Mouse (Mus musculus) midbrain, embryonic 11.5 days (tissue): ENCODE measurements around the gene Nprl3. TPM values are rescaled to one million over a fixed set of nuclear protein-coding genes. Genes with fewer than 3 reads are reported as not detected.
A peak's percentile ranks its signal among the peaks of the same experiment; 100 is the strongest.

Source experiments
- ATAC-seq: fragments of 200-750 bp; cut with Nextera tagmentation; 2 replicates; pipeline ENCODE4 v1.8.0; 2017; ENCODE audit warnings: moderate TSS enrichment, moderate library complexity; ENCODE audit not compliant: low FRiP score
- DNase-seq: peaks from one replicate; pipeline ENCODE4 v3.0.0; 2015; ENCODE audit warnings: low spot score; ENCODE audit errors: missing footprints
- H3K27ac ChIP-seq: fragments of 300-500 bp; sonication (generic); 2 replicates; pipeline ENCODE4 v1.5.1; 2014; ENCODE audit warnings: low read depth, low read length
- H3K27me3 ChIP-seq: fragments of 300-500 bp; sonication (generic); 2 replicates; pipeline ENCODE4 v1.6.1; 2014; ENCODE audit warnings: mild to moderate bottlenecking, low read length, moderate library complexity, mixed read lengths; ENCODE audit not compliant: control insufficient read depth, insufficient read depth
- H3K36me3 ChIP-seq: fragments of 300-500 bp; sonication (generic); 2 replicates; pipeline ENCODE4 v1.6.1; 2014; ENCODE audit warnings: mild to moderate bottlenecking, low read length, moderate library complexity, mixed read lengths; ENCODE audit not compliant: control insufficient read depth, insufficient read depth
- H3K4me1 ChIP-seq: fragments of 300-500 bp; sonication (generic); 2 replicates; pipeline ENCODE4 v1.6.1; 2014; ENCODE audit warnings: low read length; ENCODE audit not compliant: control insufficient read depth, insufficient read depth
- H3K4me2 ChIP-seq: fragments of 300-500 bp; sonication (generic); 2 replicates; pipeline ENCODE4 v1.6.1; 2014; ENCODE audit warnings: mild to moderate bottlenecking, moderate library complexity
- H3K4me3 ChIP-seq: fragments of 300-500 bp; sonication (generic); 2 replicates; pipeline ENCODE4 v1.5.1; 2014; ENCODE audit warnings: low read depth, low read length
- H3K9ac ChIP-seq: fragments of 300-500 bp; sonication (generic); 2 replicates; pipeline ENCODE4 v1.6.1; 2014; ENCODE audit warnings: low read length
- H3K9me3 ChIP-seq: fragments of 300-500 bp; sonication (generic); 2 replicates; pipeline ENCODE4 v1.6.1; 2016; ENCODE audit warnings: low read length; ENCODE audit not compliant: control insufficient read depth
- WGBS: fragments of 180-500 bp; shearing (Covaris S2); extraction: QIAGEN DNeasy Blood & Tissue Kit; methylation state at CpG from one replicate; pipeline ENCODE4 v1.1.7; 2014; 5-methylcytosine and 5-hydroxymethylcytosine counted together
- polyA plus RNA-seq: library from polyadenylated mRNA; unstranded; fragments of >200 nt; fragmentation: Nextera tagmentation; extraction: Ambion mirVana; gene quantifications from 2 replicates; pipeline ENCODE4 v1.2.1, GENCODE M21; 2014

Gene Nprl3
- polyA plus RNA-seq, 1 experiment from 2014 or later: 28.3 TPM

DNA sequence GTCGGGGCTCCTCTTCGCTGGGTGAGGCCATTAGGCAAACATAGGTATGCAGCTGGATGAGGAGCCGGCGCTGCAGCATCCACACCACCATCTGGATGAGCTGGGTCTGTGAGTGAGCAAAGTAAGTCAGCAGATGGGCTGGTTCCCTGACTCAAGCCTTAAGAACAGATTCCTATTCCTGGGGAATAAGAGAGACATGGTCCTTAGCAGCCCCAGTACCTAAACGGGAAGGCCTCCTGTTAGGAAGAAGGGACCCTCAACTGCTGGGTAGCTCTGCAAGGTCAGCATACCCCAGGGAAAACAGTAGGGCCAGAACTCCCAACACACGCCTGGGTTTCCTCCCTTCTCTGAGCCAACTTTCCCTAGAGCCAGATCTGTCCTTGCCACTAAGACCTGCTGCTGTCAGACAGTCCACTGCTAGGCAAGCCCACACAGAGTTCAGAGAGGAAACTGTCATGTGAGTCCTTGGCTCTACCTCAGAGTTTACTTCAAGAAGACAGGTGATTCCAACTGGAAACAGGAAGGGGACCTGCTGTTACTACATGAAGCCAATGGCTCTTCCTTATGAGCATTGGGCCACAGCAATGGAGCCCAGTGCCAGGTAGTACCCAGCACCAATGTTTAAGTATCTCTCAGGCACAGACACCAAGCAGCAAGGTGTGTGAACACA is 32.6 kb downstream of the Nprl3 start:
- Histone ChIP-seq H3K36me3 (peaks cover 5% of the 10 kb centered on the region), H3K4me3 (no peak overlapping the region), H3K27ac (no peak overlapping the region), H3K9me3 (no peaks in the 10 kb centered on the region), H3K4me2 (no peak overlapping the region), H3K9ac (no peak overlapping the region), H3K27me3 (no peaks in the 10 kb centered on the region), H3K4me1 (no peaks in the 10 kb centered on the region)
- ATAC-seq: no peak
- 92% methylated on average over 6 of the region's 6 CpGs for WGBS
- peak; percentile 54 for DNase-seq

DNA sequence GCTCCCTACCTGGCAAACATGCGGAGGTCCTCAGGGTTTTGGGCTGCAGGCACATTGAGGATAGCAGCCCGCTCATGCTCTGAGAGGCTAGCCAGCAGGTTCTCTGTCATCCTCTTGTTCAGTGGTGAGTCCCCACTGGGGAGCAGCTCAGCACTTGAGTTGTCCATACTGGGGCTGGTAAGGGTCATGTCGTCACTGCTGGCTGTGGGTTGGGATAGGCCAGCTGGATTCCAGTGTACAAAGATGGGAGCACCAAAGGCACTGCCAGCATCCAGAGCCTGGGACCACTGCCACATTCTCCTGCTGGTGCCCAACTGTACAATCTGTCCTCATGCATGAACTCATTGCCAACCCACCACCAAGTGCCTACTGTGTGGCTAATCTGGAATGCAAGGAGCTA is 33.6 kb downstream of the Nprl3 start:
- DNase-seq (peak; percentile 64), ATAC-seq (no peak)
- H3K27me3 ChIP-seq: no peaks in the 10 kb centered on the region
- WGBS: 94% methylated on average over 3 of the region's 3 CpGs
- no peak overlapping the region for H3K4me2 ChIP-seq
- no peak overlapping the region for H3K27ac ChIP-seq
- H3K9me3 ChIP-seq: no peaks in the 10 kb centered on the region
- no peak overlapping the region for H3K4me3 ChIP-seq
- no peak overlapping the region for H3K9ac ChIP-seq
- no peaks in the 10 kb centered on the region for H3K4me1 ChIP-seq
- peaks cover 8% of the 10 kb centered on the region for H3K36me3 ChIP-seq

DNA sequence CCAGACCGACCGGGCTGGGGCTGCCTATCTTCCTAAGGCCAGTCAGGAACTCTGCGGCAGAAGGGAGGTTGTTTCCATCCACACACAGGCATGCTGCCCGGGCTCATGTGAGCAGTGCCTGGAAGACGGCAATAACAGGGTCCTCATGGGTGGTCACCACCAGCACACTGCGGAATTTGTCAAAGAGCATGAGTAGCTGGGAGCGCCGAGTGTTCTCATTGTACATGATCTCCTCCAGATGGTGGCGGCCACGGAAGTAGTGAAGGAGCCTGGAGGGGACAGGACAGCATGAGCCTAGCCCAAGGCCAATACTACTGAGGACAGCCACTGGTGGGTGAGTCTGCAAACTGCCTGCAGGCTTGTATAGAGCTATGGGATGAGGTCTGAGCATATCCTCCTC is 34.7 kb downstream of the Nprl3 start:
- H3K9ac ChIP-seq: no peak overlapping the region
- no peaks in the 10 kb centered on the region for H3K4me1 ChIP-seq
- H3K9me3 ChIP-seq: no peaks in the 10 kb centered on the region
- H3K27me3 ChIP-seq: no peaks in the 10 kb centered on the region
- ATAC-seq (peak; percentile 41; the same call in 1 of the 2 replicates), DNase-seq (no peak)
- peaks cover 8% of the 10 kb centered on the region for H3K36me3 ChIP-seq
- H3K4me2 ChIP-seq: no peak overlapping the region
- no peak overlapping the region for H3K4me3 ChIP-seq
- 87% methylated on average over 10 of the region's 10 CpGs for WGBS
- no peak overlapping the region for H3K27ac ChIP-seq

DNA sequence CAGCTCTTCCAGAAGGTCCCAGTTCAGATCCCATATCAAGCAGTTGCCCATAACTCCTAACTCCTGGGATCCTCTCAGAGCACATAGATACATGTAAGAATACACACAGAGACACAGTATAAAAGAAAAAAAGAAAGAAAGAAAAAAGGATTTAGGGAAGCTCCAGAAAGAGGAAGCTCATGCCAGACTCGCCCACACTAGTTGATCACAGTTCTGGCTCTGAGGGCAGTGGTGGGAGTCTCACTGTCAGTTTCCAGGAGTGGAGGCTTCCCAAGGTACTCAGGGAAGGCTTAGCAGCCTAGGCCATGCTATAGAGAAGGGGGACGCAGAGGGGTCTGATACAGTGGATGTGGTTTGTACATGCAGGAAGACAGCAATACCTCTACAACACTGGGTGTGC is 36.4 kb downstream of the Nprl3 start:
- H3K36me3 ChIP-seq: peaks cover 8% of the 10 kb centered on the region
- H3K4me3 ChIP-seq: no peak overlapping the region
- ATAC-seq: no peak
- peaks cover 8% of the 10 kb centered on the region for H3K4me1 ChIP-seq
- no peaks in the 10 kb centered on the region for H3K9me3 ChIP-seq
- H3K9ac ChIP-seq: no peak overlapping the region
- DNase-seq: no peak
- H3K27ac ChIP-seq: no peak overlapping the region
- H3K4me2 ChIP-seq: no peak overlapping the region
- no peaks in the 10 kb centered on the region for H3K27me3 ChIP-seq
- WGBS: 89% methylated on average over 2 of the region's 2 CpGs

DNA sequence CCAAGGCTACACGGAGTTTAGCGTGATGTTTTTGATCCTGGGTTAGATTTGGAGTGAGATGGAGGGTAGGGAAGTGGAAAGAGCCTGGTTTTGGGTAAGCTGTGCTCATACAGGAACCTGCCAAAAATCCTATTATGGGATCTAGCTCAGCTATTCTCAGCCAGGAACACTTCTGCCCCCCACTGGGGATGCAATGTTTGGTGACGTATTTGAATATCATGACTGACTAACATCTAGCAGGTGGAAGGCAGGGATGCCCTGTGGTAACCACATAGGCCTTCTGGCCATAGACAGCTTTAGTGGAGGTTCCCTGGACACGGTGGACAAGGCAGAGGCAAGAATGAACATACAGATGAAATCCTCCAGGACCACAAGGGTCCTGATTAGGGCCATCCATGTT is 37.3 kb downstream of the Nprl3 start:
- ATAC-seq (no peak), DNase-seq (no peak)
- H3K9ac ChIP-seq: no peak overlapping the region
- no peak overlapping the region for H3K27ac ChIP-seq
- H3K4me3 ChIP-seq: no peak overlapping the region
- peaks cover 8% of the 10 kb centered on the region for H3K36me3 ChIP-seq
- H3K4me1 ChIP-seq: peaks cover 8% of the 10 kb centered on the region
- 83% methylated on average over 4 of the region's 4 CpGs for WGBS
- H3K4me2 ChIP-seq: no peak overlapping the region
- H3K9me3 ChIP-seq: no peaks in the 10 kb centered on the region
- H3K27me3 ChIP-seq: no peaks in the 10 kb centered on the region

DNA sequence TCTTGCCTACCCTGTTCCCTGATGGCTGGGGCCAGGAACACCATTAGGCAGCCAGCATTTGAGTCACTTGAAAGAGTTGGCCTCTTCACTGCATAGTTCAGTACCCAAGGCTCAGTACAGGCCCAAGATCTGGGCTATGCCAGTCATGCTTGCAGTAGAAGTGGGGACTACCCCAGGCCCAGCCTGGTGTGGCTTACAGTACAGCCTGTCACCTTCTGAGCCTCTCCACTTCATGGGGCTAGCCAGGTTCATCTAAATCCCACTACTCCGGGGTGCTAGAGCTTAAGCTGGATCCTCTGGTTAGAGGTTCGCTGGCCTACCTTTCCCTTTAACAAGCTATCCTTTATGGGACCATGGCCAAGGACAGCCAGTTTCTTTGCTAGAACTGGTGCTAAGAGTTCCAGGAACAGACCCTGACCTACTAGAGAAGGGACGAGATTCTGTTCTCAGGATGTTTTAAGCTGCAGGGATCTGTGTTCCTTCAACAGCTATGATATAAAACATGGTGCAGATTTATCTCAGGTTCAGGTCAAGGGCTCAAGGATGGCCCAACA is 39.1 kb downstream of the Nprl3 start:
- no peak overlapping the region for H3K27ac ChIP-seq
- peaks cover 8% of the 10 kb centered on the region for H3K4me1 ChIP-seq
- DNase-seq: peak; percentile 62
- no peak overlapping the region for H3K9ac ChIP-seq
- WGBS: 91% methylated on average over 3 of the region's 3 CpGs
- no peak for ATAC-seq
- no peak overlapping the region for H3K4me3 ChIP-seq
- H3K27me3 ChIP-seq: peaks cover 3% of the 10 kb centered on the region; the same call in 1 of the 2 replicates
- no peaks in the 10 kb centered on the region for H3K9me3 ChIP-seq
- no peak overlapping the region for H3K4me2 ChIP-seq
- peaks cover 6% of the 10 kb centered on the region for H3K36me3 ChIP-seq

DNA sequence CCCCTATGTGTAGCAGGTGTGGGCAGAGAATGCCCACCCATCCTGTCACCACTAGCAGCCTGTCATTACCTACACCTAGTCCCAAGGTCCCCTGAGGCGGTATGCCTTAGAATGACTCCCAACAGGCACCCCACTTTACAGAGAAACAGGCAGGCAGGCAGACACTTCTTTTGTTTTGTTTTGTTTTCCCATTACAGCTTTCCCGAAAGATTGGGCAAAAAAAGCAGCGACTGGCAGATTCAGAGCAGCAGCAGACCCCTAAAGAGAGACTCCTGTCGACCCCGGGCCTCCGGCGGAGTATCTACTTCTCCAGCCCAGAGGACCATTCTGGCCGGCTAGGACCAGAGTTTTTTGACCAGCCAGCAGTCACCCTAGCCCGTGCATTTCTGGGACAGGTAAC is 40.0 kb downstream of the Nprl3 start:
- no peak overlapping the region for H3K4me2 ChIP-seq
- ATAC-seq: no peak
- H3K9ac ChIP-seq: peak overlapping the region; percentile 83; the same call in 1 of the 2 replicates

DNA sequence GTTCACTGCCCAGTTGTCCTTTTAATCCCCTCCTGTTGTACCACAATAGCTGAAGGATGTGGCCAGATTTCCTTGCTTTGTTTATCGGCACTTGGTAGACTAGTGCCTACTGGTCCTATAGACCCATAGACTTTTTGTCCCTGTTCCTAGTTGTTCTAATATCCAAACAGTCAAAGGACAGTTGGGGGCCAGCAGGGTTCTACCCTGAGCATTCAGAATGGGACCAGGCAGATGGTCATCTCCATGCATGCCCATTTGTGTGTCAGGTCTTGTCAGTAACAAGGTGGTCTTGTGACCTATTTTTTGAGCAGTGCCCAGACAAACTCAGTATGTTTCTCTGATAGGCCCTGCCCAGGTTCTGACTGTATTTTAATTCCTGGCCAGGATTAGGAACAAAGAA is 40.5 kb downstream of the Nprl3 start:
- Histone ChIP-seq H3K4me2 (peak overlapping the region; percentile 81), H3K9me3 (no peaks in the 10 kb centered on the region), H3K4me3 (peak overlapping the region; percentile 71), H3K9ac (peak overlapping the region; percentile 83), H3K27ac (no peak overlapping the region), H3K36me3 (0 out of 2 replicates have a peak, but pooled peaks cover 5% of the 10 kb centered on the region), H3K27me3 (peaks cover 15% of the 10 kb centered on the region), H3K4me1 (peaks cover 18% of the 10 kb centered on the region)
- ATAC-seq (no peak), DNase-seq (no peak)
- WGBS: 21% methylated on average over 1 of the region's 1 CpGs

More for the DNA sequence above, 40.0 kb downstream of the Nprl3 start:
- 92% methylated on average over 9 of the region's 9 CpGs for WGBS
- Histone ChIP-seq H3K27ac (no peak overlapping the region), H3K4me1 (peaks cover 13% of the 10 kb centered on the region), H3K36me3 (peaks cover 5% of the 10 kb centered on the region; the same call in 1 of the 2 replicates), H3K27me3 (peaks cover 11% of the 10 kb centered on the region), H3K9me3 (no peaks in the 10 kb centered on the region), H3K4me3 (no peak overlapping the region)
- no peak for DNase-seq

DNA sequence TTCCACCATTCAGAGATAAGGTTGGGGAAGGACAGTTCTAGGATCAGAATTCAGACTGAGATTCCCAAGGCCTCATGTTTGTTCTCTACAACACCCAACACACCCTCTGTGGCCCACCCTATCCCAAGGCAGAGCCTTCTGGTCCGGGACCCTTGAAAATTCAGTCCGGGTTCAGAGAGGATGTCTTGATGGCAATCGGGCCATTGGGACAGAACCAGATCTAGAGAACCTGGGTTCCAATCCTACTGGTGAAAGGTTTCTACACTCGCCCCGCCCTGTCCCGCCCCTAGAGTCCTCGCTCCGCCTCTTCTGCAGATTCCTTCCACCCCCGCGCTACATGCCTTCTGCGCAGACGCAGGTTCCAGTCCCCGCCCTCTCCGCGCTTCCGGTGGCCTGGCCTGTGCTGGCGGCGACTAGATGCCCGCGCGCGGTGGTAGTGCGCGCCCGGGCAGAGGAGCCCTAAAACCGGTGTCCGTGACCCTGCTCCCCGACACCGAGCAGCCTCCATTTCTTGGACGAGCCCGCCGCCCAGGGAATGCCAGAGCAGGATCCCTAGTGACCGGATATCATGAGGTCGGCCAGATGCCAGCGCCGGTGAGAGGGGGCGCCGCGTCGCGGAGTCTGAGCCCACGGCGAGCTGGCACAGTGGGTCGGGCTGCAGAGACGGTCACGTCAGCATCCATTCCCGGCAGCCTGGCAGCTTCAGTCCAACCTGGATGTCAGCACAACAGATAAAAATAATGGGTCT is 41.2 kb downstream of the Nprl3 start, which contains the start of gene Mpg:
TSS of gene Mpg (plus strand) at position 382 of the 748 bp plus-strand sequence.
- peak; percentile 88 for ATAC-seq
- peak within 1 kb of the TSS; percentile 83 for H3K9ac ChIP-seq
- H3K4me3 ChIP-seq: peak within 1 kb of the TSS; percentile 71
- H3K27me3 ChIP-seq: peaks cover 15% of the 10 kb centered on the region
- no peaks in the 10 kb centered on the region for H3K9me3 ChIP-seq
- no peak within 1 kb of the TSS for H3K27ac ChIP-seq
- H3K4me2 ChIP-seq: peak within 1 kb of the TSS; percentile 81
- H3K36me3 ChIP-seq: 0 out of 2 replicates have a peak, but pooled peaks cover 3% of the 10 kb centered on the region
- 3% methylated on average over 47 of the region's 47 CpGs for WGBS
- peaks cover 22% of the 10 kb centered on the region for H3K4me1 ChIP-seq
- DNase-seq: peak; percentile 97
